Mouse (Mus musculus) lung, embryonic 14.5 days (tissue): ENCODE results near the gene Ccdc148. TPM values are rescaled to one million over a fixed set of nuclear protein-coding genes. Genes with fewer than 3 reads are reported as not detected.

Experiments
- ATAC-seq: fragments of 200-750 bp; cut with Nextera tagmentation; 2 replicates; pipeline ENCODE4 v1.8.0; 2017; ENCODE audit warnings: mild to moderate bottlenecking, moderate TSS enrichment, moderate library complexity; ENCODE audit not compliant: insufficient read depth
- DNase-seq: peaks from one replicate; pipeline ENCODE4 v3.0.0-alpha.2; 2015
- H3K27ac ChIP-seq: fragments of 300-500 bp; sonication (generic); 2 replicates; pipeline ENCODE4 v1.5.1; 2014; ENCODE audit warnings: low read depth, mild to moderate bottlenecking, moderate library complexity
- H3K27me3 ChIP-seq: fragments of 300-500 bp; sonication (generic); 2 replicates; pipeline ENCODE4 v1.6.1; 2014; ENCODE audit warnings: low read length, control low read depth; ENCODE audit not compliant: insufficient read depth
- H3K36me3 ChIP-seq: fragments of 300-500 bp; sonication (generic); 2 replicates; pipeline ENCODE4 v1.6.1; 2014; ENCODE audit warnings: control low read depth; ENCODE audit not compliant: insufficient read depth
- H3K4me1 ChIP-seq: fragments of 300-500 bp; sonication (generic); 2 replicates; pipeline ENCODE4 v1.6.1; 2014; ENCODE audit warnings: antibody characterized with exemption, control low read depth; ENCODE audit not compliant: insufficient read depth
- H3K4me2 ChIP-seq: fragments of 300-500 bp; sonication (generic); 2 replicates; pipeline ENCODE4 v1.6.1; 2014; ENCODE audit warnings: mild to moderate bottlenecking
- H3K4me3 ChIP-seq: fragments of 300-500 bp; sonication (generic); 2 replicates; pipeline ENCODE4 v1.5.1; 2014; ENCODE audit warnings: low read depth, low read length
- H3K9ac ChIP-seq: fragments of 300-500 bp; sonication (generic); 2 replicates; pipeline ENCODE4 v1.6.1; 2014
- H3K9me3 ChIP-seq: fragments of 300-500 bp; sonication (generic); 2 replicates; pipeline ENCODE4 v1.6.1; 2016; ENCODE audit warnings: low read depth, low read length, control low read depth
- CTCF ChIP-seq: IDR thresholded peaks from 2 replicates; pipeline ENCODE4 v1.5.1; 2016; ENCODE audit warnings: antibody characterized with exemption, low read depth
- WGBS: fragments of 180-500 bp; shearing (Covaris S2); extraction: QIAGEN DNeasy Blood & Tissue Kit; methylation state at CpG from one replicate; pipeline ENCODE4 v1.1.7; 2014; 5-methylcytosine and 5-hydroxymethylcytosine counted together
- polyA plus RNA-seq: library from polyadenylated mRNA; unstranded; fragments of >200 nt; fragmentation: Nextera tagmentation; extraction: Ambion mirVana; gene quantifications from 2 replicates; pipeline ENCODE4 v1.2.1, GENCODE M21; 2014

Ccdc148 gene
- 0.95 and 1.1 TPM in 2 replicates for polyA plus RNA-seq

- Histone ChIP-seq H3K9me3 (no peaks in the 10 kb centered on the region), H3K27ac (peak within 1 kb of the TSS; percentile 90), H3K9ac (peak within 1 kb of the TSS; percentile 86), H3K4me2 (peak within 1 kb of the TSS; percentile 76), H3K27me3 (no peaks in the 10 kb centered on the region), H3K4me3 (peak within 1 kb of the TSS; percentile 92), H3K4me1 (0 out of 2 replicates have a peak, but pooled peaks cover 4% of the 10 kb centered on the region), H3K36me3 (no peaks in the 10 kb centered on the region)
- DNase-seq (peak; percentile 97), ATAC-seq (peak; percentile 99)
- no peak for TF ChIP-seq CTCF
- WGBS, result under 1% methylated on average over 37 of the region's 37 CpGs
These were observed at the start of gene Ccdc148, which contains the start of gene Pkp4 for GRCm38 (mm10) chr2:59160605-59160963. Ccdc148 (minus strand) TSS chr2:59160683. Pkp4 (plus strand) TSS chr2:59160850.

GRCm38 (mm10) chr2:59208276-59208675, 47.8 kb upstream of the Ccdc148 start:
- H3K4me2 ChIP-seq, result no peak overlapping the region
- no peak overlapping the region for H3K9ac ChIP-seq
- no peak for TF ChIP-seq CTCF
- no peaks in the 10 kb centered on the region for H3K27me3 ChIP-seq
- no peaks in the 10 kb centered on the region for H3K36me3 ChIP-seq
- DNase-seq (no peak), ATAC-seq (no peak)
- H3K4me1 ChIP-seq, result peaks cover 4% of the 10 kb centered on the region; the same call in 1 of the 2 replicates
- 66% methylated on average over 9 of the region's 9 CpGs for WGBS
- H3K27ac ChIP-seq, result no peak overlapping the region
- H3K4me3 ChIP-seq, result no peak overlapping the region
- no peaks in the 10 kb centered on the region for H3K9me3 ChIP-seq

GRCm38 (mm10) chr2:59207725-59208124, 47.2 kb upstream of the Ccdc148 start:
- no peak overlapping the region for H3K27ac ChIP-seq
- DNase-seq (no peak), ATAC-seq (no peak)
- H3K9ac ChIP-seq, result no peak overlapping the region
- no peaks in the 10 kb centered on the region for H3K27me3 ChIP-seq
- no peaks in the 10 kb centered on the region for H3K36me3 ChIP-seq
- no peak overlapping the region for H3K4me3 ChIP-seq
- H3K4me1 ChIP-seq, result peaks cover 4% of the 10 kb centered on the region; the same call in 1 of the 2 replicates
- 49% methylated on average over 5 of the region's 5 CpGs for WGBS
- no peak for TF ChIP-seq CTCF
- H3K9me3 ChIP-seq, result no peaks in the 10 kb centered on the region
- H3K4me2 ChIP-seq, result no peak overlapping the region

GRCm38 (mm10) chr2:59207240-59207639, 46.8 kb upstream of the Ccdc148 start:
- ATAC-seq, result peak; percentile 24; the same call in 1 of the 2 replicates
- Histone ChIP-seq H3K4me3 (no peak overlapping the region), H3K4me1 (peaks cover 4% of the 10 kb centered on the region; the same call in 1 of the 2 replicates), H3K27me3 (no peaks in the 10 kb centered on the region), H3K9me3 (no peaks in the 10 kb centered on the region), H3K36me3 (no peaks in the 10 kb centered on the region), H3K27ac (no peak overlapping the region), H3K9ac (no peak overlapping the region), H3K4me2 (no peak overlapping the region)
- TF ChIP-seq CTCF, result no peak
- WGBS, result 42% methylated on average over 4 of the region's 4 CpGs
- no peak for DNase-seq

- Histone ChIP-seq H3K4me1 (peaks cover 4% of the 10 kb centered on the region; the same call in 1 of the 2 replicates), H3K9ac (no peak overlapping the region), H3K4me2 (no peak overlapping the region), H3K27ac (no peak overlapping the region), H3K9me3 (no peaks in the 10 kb centered on the region), H3K27me3 (no peaks in the 10 kb centered on the region), H3K36me3 (no peaks in the 10 kb centered on the region), H3K4me3 (no peak overlapping the region)
- 81% methylated on average over 2 of the region's 2 CpGs for WGBS
- TF ChIP-seq CTCF, result no peak
- DNase-seq (no peak), ATAC-seq (no peak)
These were observed 45.7 kb upstream of the Ccdc148 start for GRCm38 (mm10) chr2:59206190-59206589.

GRCm38 (mm10) chr2:59205092-59205491, 44.6 kb upstream of the Ccdc148 start:
- 87% methylated on average over 9 of the region's 9 CpGs for WGBS
- no peak for TF ChIP-seq CTCF
- Histone ChIP-seq H3K4me1 (peaks cover 7% of the 10 kb centered on the region; the same call in 1 of the 2 replicates), H3K9ac (no peak overlapping the region), H3K27me3 (no peaks in the 10 kb centered on the region), H3K27ac (no peak overlapping the region), H3K4me2 (no peak overlapping the region), H3K9me3 (no peaks in the 10 kb centered on the region), H3K36me3 (no peaks in the 10 kb centered on the region), H3K4me3 (no peak overlapping the region)
- no peak for DNase-seq
- ATAC-seq, result no peak

GRCm38 (mm10) chr2:59203627-59204425, 43.3 kb upstream of the Ccdc148 start:
- ATAC-seq (no peak), DNase-seq (no peak)
- no peaks in the 10 kb centered on the region for H3K36me3 ChIP-seq
- TF ChIP-seq CTCF, result no peak
- H3K4me1 ChIP-seq, result peaks cover 7% of the 10 kb centered on the region; the same call in 1 of the 2 replicates
- H3K27ac ChIP-seq, result no peak overlapping the region
- H3K27me3 ChIP-seq, result no peaks in the 10 kb centered on the region
- H3K9ac ChIP-seq, result no peak overlapping the region
- no peaks in the 10 kb centered on the region for H3K9me3 ChIP-seq
- no peak overlapping the region for H3K4me3 ChIP-seq
- WGBS, result 50% methylated on average over 3 of the region's 3 CpGs
- no peak overlapping the region for H3K4me2 ChIP-seq
